12 mouse cellular contexts compared by ENCODE assay signal in genomic region chr8:122641406-122641805, GRCm38 (mm10). TPM values are rescaled to one million over a fixed set of nuclear protein-coding genes. Genes with fewer than 3 reads are reported as not detected.
DNase-seq lines count a peak whose midpoint lies in the region; ATAC-seq and TF ChIP-seq lines count a peak whose summit lies in the region.
"Had no signal": no experiment of that assay in that cellular context is flagged by ENCODE, and none has a peak within 500 bp of the region (broad histone marks: within the 10 kb centered on the region; RNA-seq: fewer than 3 reads in every experiment).

No protein-coding gene starts in this region.

- no peak overlapping the region for H3K4me3 ChIP-seq in embryonic facial prominence, embryonic 10.5 days
- H3K4me3 ChIP-seq: erythroblast, embryonic 14.5 days; heart, embryonic 15.5 days; stomach, embryonic 15.5 days had no signal

- TF ChIP-seq POLR2A in brain, embryonic 14.5 days (IDR thresholded peaks at IDR 0.05; ENCODE audit: borderline replicate concordance, extremely low read depth, insufficient read depth, insufficient read length, poor library complexity, severe bottlenecking), result no peak

- intact Hi-C loops in left cerebral cortex, postnatal 36 days (cut with DNase I), result loop anchor here (2.0 kb wide), 1 partner anchor 35 kb away; no protein-coding TSS in a partner anchor

- no peaks in the 10 kb centered on the region for H3K9me3 ChIP-seq in embryonic facial prominence, embryonic 10.5 days
- H3K9me3 ChIP-seq: heart, embryonic 15.5 days; stomach, embryonic 15.5 days had no signal

- peaks cover 63% of the 10 kb centered on the region for H3K4me1 ChIP-seq in embryonic facial prominence, embryonic 10.5 days

- peak; percentile 52 for DNase-seq in brain, embryonic 14.5 days (ENCODE audit: low read depth)
- DNase-seq in embryonic facial prominence, embryonic 10.5 days (ENCODE audit: low spot score), result no peak
- DNase-seq in layer of hippocampus, adult 9-10 months (ENCODE audit: low spot score), result peak; percentile 42
- peak; percentile 81 to 87 for DNase-seq in left cerebral cortex, postnatal 36 days (ENCODE audit: low spot score in 2 of 2)
- DNase-seq in ovary, adult 18-20 months (ENCODE audit: low spot score), result no peak
- DNase-seq in urinary bladder, postnatal 4 days (ENCODE audit: low spot score in 2 of 2), result no peak

- H3K27me3 ChIP-seq in embryonic facial prominence, embryonic 10.5 days (replicated peaks; ENCODE audit: low read depth, poor library complexity, severe bottlenecking), result peaks cover 25% of the 10 kb centered on the region
- H3K27me3 ChIP-seq: heart, embryonic 15.5 days; stomach, embryonic 15.5 days had no signal

- H3K27ac ChIP-seq in embryonic facial prominence, embryonic 10.5 days (replicated peaks), result 0 out of 2 replicates have a peak overlapping the region, but pooled peaks have one; percentile 21
- H3K27ac ChIP-seq: heart, embryonic 15.5 days; liver, embryonic 14.5 days had no signal

- ATAC-seq in megakaryocyte, adult 5-6 weeks (ENCODE audit: poor library complexity, severe bottlenecking), result no peak

- no peaks in the 10 kb centered on the region for H3K36me3 ChIP-seq in embryonic facial prominence, embryonic 10.5 days (replicated peaks)
- H3K36me3 ChIP-seq: heart, embryonic 15.5 days; stomach, embryonic 15.5 days had no signal

- WGBS in embryonic facial prominence, embryonic 10.5 days, result 77% methylated on average over 15 of the region's 15 CpGs

- no peak for TF ChIP-seq CTCF in brain, embryonic 14.5 days (IDR thresholded peaks at IDR 0.05; ENCODE audit: borderline replicate concordance, extremely low read depth, insufficient read depth, insufficient read length)

RNA-seq across cellular contexts. Expression of gene Pabpn1l, which starts 18.9 kb away (rescaled TPM):
- polyA plus RNA-seq in brain, embryonic 14.5 days (2012; rRNA removed), result 0.07 TPM in 1 of 2 replicates, not detected in the other
- polyA plus RNA-seq in embryonic facial prominence, embryonic 10.5 days (2016; fragmentation: Nextera tagmentation; extraction: Ambion mirVana), result 0.30 TPM in 1 of 2 replicates, not detected in the other
- not detected for total RNA-seq in left cerebral cortex, postnatal 36 days (2021)
- 0.27 TPM in 1 of 2 replicates, not detected in the other for total RNA-seq in megakaryocyte, adult 5-6 weeks (2015)
- total RNA-seq in megakaryocyte, adult 5-6 weeks (2017), result not detected in 2 replicates
- total RNA-seq: megakaryocyte-erythroid progenitor cell, adult 5-6 weeks had no signal
- polyA plus RNA-seq: erythroblast, embryonic 14.5 days; heart, embryonic 15.5 days; liver, embryonic 14.5 days; stomach, embryonic 15.5 days had no signal

RNA-seq across cellular contexts. Expression of gene Trappc2l, which starts 30.0 kb away (rescaled TPM):
- polyA plus RNA-seq in brain, embryonic 14.5 days (2012; rRNA removed), result 132 and 142 TPM in 2 replicates
- polyA plus RNA-seq in embryonic facial prominence, embryonic 10.5 days (2016; fragmentation: Nextera tagmentation; extraction: Ambion mirVana), result 49.6 and 54.9 TPM in 2 replicates
- total RNA-seq in left cerebral cortex, postnatal 36 days (2021), result 10 to 100 TPM; 78.7 to 84.5 TPM
- total RNA-seq in megakaryocyte, adult 5-6 weeks (2015), result 85.8 and 88.2 TPM in 2 replicates
- 33.0 and 37.6 TPM in 2 replicates for total RNA-seq in megakaryocyte, adult 5-6 weeks (2017)

RNA-seq across cellular contexts. Expression of gene Galns, which starts 30.1 kb away (rescaled TPM):
- polyA plus RNA-seq in brain, embryonic 14.5 days (2012; rRNA removed), result 5.9 and 8.2 TPM in 2 replicates
- polyA plus RNA-seq in embryonic facial prominence, embryonic 10.5 days (2016; fragmentation: Nextera tagmentation; extraction: Ambion mirVana), result 4.6 and 5.2 TPM in 2 replicates
- total RNA-seq in left cerebral cortex, postnatal 36 days (2021), result 1 to 10 TPM; 8.8 to 9.2 TPM
- 52.6 and 53.0 TPM in 2 replicates for total RNA-seq in megakaryocyte, adult 5-6 weeks (2015)
- 57.5 and 63.1 TPM in 2 replicates for total RNA-seq in megakaryocyte, adult 5-6 weeks (2017)

RNA-seq across cellular contexts. Expression of gene Cbfa2t3, which starts 57.5 kb away (rescaled TPM):
- polyA plus RNA-seq in brain, embryonic 14.5 days (2012; rRNA removed), result 9.5 and 30.2 TPM in 2 replicates
- 1.7 and 2.3 TPM in 2 replicates for polyA plus RNA-seq in embryonic facial prominence, embryonic 10.5 days (2016; fragmentation: Nextera tagmentation; extraction: Ambion mirVana)
- 10 to 100 TPM; 26.2 to 37.5 TPM for total RNA-seq in left cerebral cortex, postnatal 36 days (2021)
- total RNA-seq in megakaryocyte, adult 5-6 weeks (2015), result 29.5 and 30.0 TPM in 2 replicates
- total RNA-seq in megakaryocyte, adult 5-6 weeks (2017), result 25.1 and 26.5 TPM in 2 replicates

Comparison
In these comparisons a context has a peak if more than half of its experiments do, and no peak if none do; other contexts are left out.
1. DNase-seq: peak in brain, embryonic 14.5 days (single experiment), layer of hippocampus, adult 9-10 months (single experiment) and left cerebral cortex, postnatal 36 days (2 of 2); none in embryonic facial prominence, embryonic 10.5 days (single experiment), ovary, adult 18-20 months (single experiment) and urinary bladder, postnatal 4 days (0 of 2).
2. RNA of gene Galns, which starts 30.1 kb away (total RNA-seq): 52.6 to 63.1 TPM in megakaryocyte, adult 5-6 weeks; 8.8 to 9.2 TPM in left cerebral cortex, postnatal 36 days; every median in the first group is over 4 times any median in the second.